Mouse (Mus musculus) intestine, embryonic 16.5 days (tissue): ENCODE results near the gene Rpf2. TPM values are rescaled to one million over a fixed set of nuclear protein-coding genes. Genes with fewer than 3 reads are reported as not detected.
A peak's percentile ranks its signal among the peaks of the same experiment; 100 is the strongest.

Experiments
- ATAC-seq: fragments of 200-750 bp; cut with Nextera tagmentation; 2 replicates; pipeline ENCODE4 v1.8.0; 2017; ENCODE audit warnings: moderate TSS enrichment, moderate library complexity
- H3K27ac ChIP-seq: fragments of 300-500 bp; sonication (generic); 2 replicates; pipeline ENCODE4 v1.5.1; 2014; ENCODE audit warnings: mild to moderate bottlenecking, low read length
- H3K27me3 ChIP-seq: fragments of 300-500 bp; sonication (generic); replicated peaks from 2 replicates; pipeline ENCODE4 v1.6.1; 2014; ENCODE audit warnings: low read length, control low read depth, mixed read lengths; ENCODE audit not compliant: control insufficient read depth, insufficient read depth
- H3K36me3 ChIP-seq: fragments of 300-500 bp; sonication (generic); 2 replicates; pipeline ENCODE4 v1.6.1; 2014; ENCODE audit warnings: low read length, control low read depth; ENCODE audit not compliant: control insufficient read depth, insufficient read depth
- H3K4me1 ChIP-seq: fragments of 300-500 bp; sonication (generic); 2 replicates; pipeline ENCODE4 v1.6.1; 2014; ENCODE audit warnings: low read length, control low read depth, mixed read lengths; ENCODE audit not compliant: control insufficient read depth, insufficient read depth
- H3K4me2 ChIP-seq: fragments of 300-500 bp; sonication (generic); 2 replicates; pipeline ENCODE4 v1.6.1; 2014; ENCODE audit warnings: low read depth, low read length, control low read depth
- H3K4me3 ChIP-seq: fragments of 300-500 bp; sonication (generic); 2 replicates; pipeline ENCODE4 v1.5.1; 2014; ENCODE audit warnings: mild to moderate bottlenecking, low read length
- H3K9ac ChIP-seq: fragments of 300-500 bp; sonication (generic); 2 replicates; pipeline ENCODE4 v1.6.1; 2014; ENCODE audit warnings: low read depth, low read length
- H3K9me3 ChIP-seq: fragments of 300-500 bp; sonication (generic); 2 replicates; pipeline ENCODE4 v1.6.1; 2016; ENCODE audit warnings: low read length, control low read depth; ENCODE audit not compliant: control insufficient read depth
- WGBS: fragments of 180-500 bp; shearing (Covaris S2); extraction: QIAGEN DNeasy Blood & Tissue Kit; methylation state at CpG from one replicate; pipeline ENCODE4 v1.1.7; 2014; 5-methylcytosine and 5-hydroxymethylcytosine counted together
- polyA plus RNA-seq: library from polyadenylated mRNA; unstranded; fragments of >200 nt; fragmentation: Nextera tagmentation; extraction: Ambion mirVana; gene quantifications from 2 replicates; pipeline ENCODE4 v1.2.1, GENCODE M21; 2015

Rpf2 gene
- polyA plus RNA-seq, 1 experiment from 2014 or later, result 70.0 TPM

GRCm38 (mm10) chr10:40227660-40228303 is 19.1 kb downstream of the Rpf2 start:
- no peak for ATAC-seq
- Histone ChIP-seq H3K4me3 (no peak overlapping the region), H3K9me3 (no peaks in the 10 kb centered on the region), H3K9ac (no peak overlapping the region), H3K4me1 (no peaks in the 10 kb centered on the region), H3K4me2 (no peak overlapping the region), H3K27me3 (no peaks in the 10 kb centered on the region), H3K27ac (no peak overlapping the region), H3K36me3 (peaks cover 16% of the 10 kb centered on the region)
- WGBS, result 76% methylated on average over 4 of the region's 4 CpGs

- H3K27me3 ChIP-seq, result no peaks in the 10 kb centered on the region
These were observed 28.0 kb downstream of the Rpf2 start for GRCm38 (mm10) chr10:40218874-40219273.

GRCm38 (mm10) chr10:40212443-40213169 is 34.2 kb downstream of the Rpf2 start:
- no peaks in the 10 kb centered on the region for H3K4me1 ChIP-seq
- no peak overlapping the region for H3K4me2 ChIP-seq
- 33% methylated on average over 13 of the region's 13 CpGs for WGBS
- H3K27me3 ChIP-seq, result no peaks in the 10 kb centered on the region
- no peak overlapping the region for H3K27ac ChIP-seq
- no peak overlapping the region for H3K9ac ChIP-seq
- ATAC-seq, result peak; percentile 91
- no peaks in the 10 kb centered on the region for H3K9me3 ChIP-seq
- H3K36me3 ChIP-seq, result no peaks in the 10 kb centered on the region
- H3K4me3 ChIP-seq, result no peak overlapping the region

More at GRCm38 (mm10) chr10:40218874-40219273, 28.0 kb downstream of the Rpf2 start:
- no peak overlapping the region for H3K4me2 ChIP-seq
- H3K9ac ChIP-seq, result no peak overlapping the region
- H3K4me1 ChIP-seq, result no peaks in the 10 kb centered on the region
- peaks cover 8% of the 10 kb centered on the region; the same call in 1 of the 2 replicates for H3K9me3 ChIP-seq
- H3K36me3 ChIP-seq, result peaks cover 17% of the 10 kb centered on the region
- H3K27ac ChIP-seq, result no peak overlapping the region
- no peak for ATAC-seq
- WGBS, result 78% methylated on average over 3 of the region's 3 CpGs
- H3K4me3 ChIP-seq, result no peak overlapping the region

GRCm38 (mm10) chr10:40195001-40195400 is 51.8 kb downstream of the Rpf2 start:
- H3K4me3 ChIP-seq, result no peak overlapping the region
- no peak overlapping the region for H3K4me2 ChIP-seq
- WGBS, result 84% methylated on average over 6 of the region's 6 CpGs
- no peaks in the 10 kb centered on the region for H3K9me3 ChIP-seq
- H3K27ac ChIP-seq, result no peak overlapping the region
- no peaks in the 10 kb centered on the region for H3K27me3 ChIP-seq
- H3K4me1 ChIP-seq, result 0 out of 2 replicates have a peak, but pooled peaks cover 8% of the 10 kb centered on the region
- ATAC-seq, result no peak
- H3K36me3 ChIP-seq, result no peaks in the 10 kb centered on the region
- no peak overlapping the region for H3K9ac ChIP-seq

GRCm38 (mm10) chr10:40192010-40192935 is 54.6 kb downstream of the Rpf2 start:
- no peak for ATAC-seq
- 37% methylated on average over 18 of the region's 18 CpGs for WGBS
- 0 out of 2 replicates have a peak, but pooled peaks cover 8% of the 10 kb centered on the region for H3K4me1 ChIP-seq
- peak overlapping the region; percentile 27 for H3K4me3 ChIP-seq
- H3K9ac ChIP-seq, result peak overlapping the region; percentile 25; the same call in 1 of the 2 replicates
- no peaks in the 10 kb centered on the region for H3K36me3 ChIP-seq
- no peaks in the 10 kb centered on the region for H3K27me3 ChIP-seq
- no peaks in the 10 kb centered on the region for H3K9me3 ChIP-seq
- H3K27ac ChIP-seq, result no peak overlapping the region
- peak overlapping the region; percentile 47 for H3K4me2 ChIP-seq

- 25% methylated on average over 22 of the region's 22 CpGs for WGBS
- Histone ChIP-seq H3K4me3 (peak overlapping the region; percentile 27), H3K27me3 (no peaks in the 10 kb centered on the region), H3K4me2 (peak overlapping the region; percentile 47), H3K27ac (no peak overlapping the region), H3K9me3 (no peaks in the 10 kb centered on the region), H3K4me1 (0 out of 2 replicates have a peak, but pooled peaks cover 8% of the 10 kb centered on the region), H3K9ac (peak overlapping the region; percentile 25; the same call in 1 of the 2 replicates), H3K36me3 (no peaks in the 10 kb centered on the region)
- no peak for ATAC-seq
These were observed 55.4 kb downstream of the Rpf2 start for GRCm38 (mm10) chr10:40191338-40191979.

- Histone ChIP-seq H3K4me3 (no peak overlapping the region), H3K36me3 (no peaks in the 10 kb centered on the region), H3K27ac (no peak overlapping the region), H3K27me3 (no peaks in the 10 kb centered on the region), H3K9ac (no peak overlapping the region), H3K4me2 (no peak overlapping the region), H3K9me3 (no peaks in the 10 kb centered on the region), H3K4me1 (0 out of 2 replicates have a peak, but pooled peaks cover 8% of the 10 kb centered on the region)
- WGBS, result 77% methylated on average over 8 of the region's 8 CpGs
- ATAC-seq, result no peak
These were observed 56.0 kb downstream of the Rpf2 start for GRCm38 (mm10) chr10:40190871-40191270.

- no peak overlapping the region for H3K9ac ChIP-seq
- no peak overlapping the region for H3K27ac ChIP-seq
- no peaks in the 10 kb centered on the region for H3K9me3 ChIP-seq
- ATAC-seq, result no peak
- no peaks in the 10 kb centered on the region for H3K27me3 ChIP-seq
- no peak overlapping the region for H3K4me2 ChIP-seq
- no peak overlapping the region for H3K4me3 ChIP-seq
- no peaks in the 10 kb centered on the region for H3K36me3 ChIP-seq
- WGBS, result 87% methylated on average over 2 of the region's 2 CpGs
- H3K4me1 ChIP-seq, result 0 out of 2 replicates have a peak, but pooled peaks cover 8% of the 10 kb centered on the region
These were observed 57.1 kb downstream of the Rpf2 start for GRCm38 (mm10) chr10:40189689-40190088.
